Mouse (Mus musculus): ENCODE results near the gene Tent5a. TPM values are rescaled to one million over a fixed set of nuclear protein-coding genes. Genes with fewer than 3 reads are reported as not detected.

Tent5a gene
- 1.6 and 1.7 TPM in 2 replicates for polyA plus RNA-seq (2012; ENCODE audit: low replicate concordance)

GRCm38 (mm10) chr9:85327242-85328211, at the start of gene Tent5a:
TSS of gene Tent5a (minus strand) at chr9:85327348.

DNA sequence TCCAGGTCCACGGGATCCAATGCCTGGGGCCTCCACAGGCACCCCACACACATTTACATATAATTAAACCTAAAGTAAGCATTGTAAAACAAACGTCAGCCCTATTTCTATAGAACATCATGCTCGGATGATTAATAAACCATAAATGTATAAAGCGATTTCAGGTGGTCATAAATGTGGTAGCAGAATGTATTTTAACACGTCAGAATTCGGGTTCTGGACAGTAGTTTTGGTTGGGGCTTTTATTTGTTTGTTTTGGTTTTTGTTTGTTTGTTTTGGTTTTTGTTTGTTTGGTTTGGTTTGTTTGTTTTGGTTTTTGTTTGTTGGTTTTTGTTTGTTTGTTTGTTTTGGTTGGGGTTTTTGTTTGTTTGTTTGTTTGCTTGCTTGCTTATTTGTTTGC, 14.7 kb downstream of the Tent5a start, which contains the start of gene Gm11114:
Gm11114 (plus strand) TSS at position 301 of the 400 bp plus-strand sequence.

Other genes with a start within 250 kb of the Tent5a start
- gene Gm11114, start 14.6 kb downstream of the Tent5a start, polyA plus RNA-seq (2012; ENCODE audit: low replicate concordance), result not detected in 2 replicates

Measured in leukemia stem cell, adult 10-12 weeks (primary cell).